Mouse (Mus musculus) hindbrain, embryonic 16.5 days (tissue): ENCODE results near the gene Gdf5. TPM values are rescaled to one million over a fixed set of nuclear protein-coding genes. Genes with fewer than 3 reads are reported as not detected.

Source experiments
- polyA plus RNA-seq: library from polyadenylated mRNA; unstranded; fragments of >200 nt; fragmentation: Nextera tagmentation; extraction: Ambion mirVana; gene quantifications from 2 replicates; pipeline ENCODE4 v1.2.1, GENCODE M21; 2015

Gdf5 gene
- polyA plus RNA-seq, 1 experiment from 2014 or later: 2.3 TPM

Other genes starting within 250 kb of the Gdf5 start
- gene Edem2, start 215.9 kb downstream of the Gdf5 start, polyA plus RNA-seq: 42.4 and 45.5 TPM in 2 replicates
- not detected in 2 replicates for gene Gm17581, start 209.5 kb downstream of the Gdf5 start, polyA plus RNA-seq
- gene Procr, start 194.2 kb downstream of the Gdf5 start, polyA plus RNA-seq: 2.3 and 3.7 TPM in 2 replicates
- 16.0 and 16.8 TPM in 2 replicates for gene Mmp24, start 170.0 kb downstream of the Gdf5 start, polyA plus RNA-seq
- 43.6 and 47.5 TPM in 2 replicates for gene BC029722, start 125.9 kb downstream of the Gdf5 start, polyA plus RNA-seq
- gene Eif6, start 118.4 kb downstream of the Gdf5 start, polyA plus RNA-seq: 151 TPM in 2 replicates
- 0.41 and 0.61 TPM in 2 replicates for gene Fam83c, start 110.5 kb downstream of the Gdf5 start, polyA plus RNA-seq
- 66.3 and 74.9 TPM in 2 replicates for gene Uqcc1, start 15.1 kb downstream of the Gdf5 start, polyA plus RNA-seq
- not detected in 2 replicates for gene Gm15557, start 4.6 kb downstream of the Gdf5 start, polyA plus RNA-seq
- gene Cep250, start 11.1 kb upstream of the Gdf5 start, polyA plus RNA-seq: 11.5 and 14.0 TPM in 2 replicates
- gene 6430550D23Rik, start 62.6 kb upstream of the Gdf5 start, polyA plus RNA-seq: 1.4 and 2.5 TPM in 2 replicates
- 479 and 492 TPM in 2 replicates for gene Ergic3, start 62.7 kb upstream of the Gdf5 start, polyA plus RNA-seq
- gene Fer1l4, start 107.6 kb upstream of the Gdf5 start, polyA plus RNA-seq: not detected in 2 replicates
- gene Spag4, start 119.8 kb upstream of the Gdf5 start, polyA plus RNA-seq: 7.7 and 9.6 TPM in 2 replicates
- 27.8 and 28.3 TPM in 2 replicates for gene Cpne1, start 166.6 kb upstream of the Gdf5 start, polyA plus RNA-seq
- gene Rbm12, start 166.6 kb upstream of the Gdf5 start, polyA plus RNA-seq: 19.3 and 27.6 TPM in 2 replicates
- gene Gm28036, start 181.7 kb upstream of the Gdf5 start, polyA plus RNA-seq: 15.5 and 19.5 TPM in 2 replicates
- 393 and 432 TPM in 2 replicates for gene Romo1, start 198.7 kb upstream of the Gdf5 start, polyA plus RNA-seq
- 37.7 and 39.9 TPM in 2 replicates for gene Nfs1, start 198.8 kb upstream of the Gdf5 start, polyA plus RNA-seq
- 369 and 377 TPM in 2 replicates for gene Rbm39, start 234.9 kb upstream of the Gdf5 start, polyA plus RNA-seq